Comparison of ENCODE assay signal across 9 mouse cellular contexts in genomic region chr10:120697275-120697856, GRCm38 (mm10).
DNase-seq lines count a peak whose midpoint lies in the region; ATAC-seq lines count a peak whose summit lies in the region.
"Had no signal": no experiment of that assay in that cellular context is flagged by ENCODE, and none has a peak within 500 bp of the region (broad histone marks: within the 10 kb centered on the region; RNA-seq: fewer than 3 reads in every experiment).

No protein-coding gene starts in this region.

- H3K9ac ChIP-seq in forebrain, embryonic 11.5 days (ENCODE audit: low read length), result no peak overlapping the region
- no peak overlapping the region for H3K9ac ChIP-seq in forebrain, embryonic 15.5 days (replicated peaks)
- H3K9ac ChIP-seq in midbrain, embryonic 11.5 days (ENCODE audit: low read length), result no peak overlapping the region
- no peak overlapping the region for H3K9ac ChIP-seq in midbrain, embryonic 15.5 days
- H3K9ac ChIP-seq in liver, embryonic 11.5 days (ENCODE audit: low read depth, low read length), result no peak overlapping the region

- H3K4me2 ChIP-seq in forebrain, embryonic 11.5 days (ENCODE audit: low read depth, low read length, severe bottlenecking), result peak overlapping the region; percentile 16; the same call in 1 of the 2 replicates
- H3K4me2 ChIP-seq in forebrain, embryonic 15.5 days (replicated peaks), result no peak overlapping the region
- peak overlapping the region; percentile 17; the same call in 1 of the 2 replicates for H3K4me2 ChIP-seq in midbrain, embryonic 11.5 days
- H3K4me2 ChIP-seq in midbrain, embryonic 15.5 days, result no peak overlapping the region
- peak overlapping the region; percentile 59 for H3K4me2 ChIP-seq in liver, embryonic 11.5 days

- H3K9me3 ChIP-seq in forebrain, embryonic 11.5 days (ENCODE audit: control insufficient read depth, low read length), result no peaks in the 10 kb centered on the region
- H3K9me3 ChIP-seq in forebrain, embryonic 15.5 days, result no peaks in the 10 kb centered on the region
- H3K9me3 ChIP-seq in midbrain, embryonic 11.5 days (ENCODE audit: control insufficient read depth, low read length), result no peaks in the 10 kb centered on the region
- no peaks in the 10 kb centered on the region for H3K9me3 ChIP-seq in midbrain, embryonic 15.5 days
- H3K9me3 ChIP-seq in liver, embryonic 11.5 days (ENCODE audit: control insufficient read depth, low read length), result no peaks in the 10 kb centered on the region

- 13% methylated on average over 16 of the region's 16 CpGs for WGBS in forebrain, embryonic 11.5 days
- WGBS in forebrain, embryonic 15.5 days, result 27% methylated on average over 16 of the region's 16 CpGs
- 13% methylated on average over 16 of the region's 16 CpGs for WGBS in midbrain, embryonic 11.5 days
- WGBS in midbrain, embryonic 15.5 days, result 20% methylated on average over 16 of the region's 16 CpGs
- WGBS in liver, embryonic 11.5 days, result 9% methylated on average over 16 of the region's 16 CpGs

- ATAC-seq in forebrain, embryonic 11.5 days (replicated peaks; ENCODE audit: low FRiP score), result no peak; the same call in 1 of the 2 replicates
- ATAC-seq in forebrain, embryonic 15.5 days (replicated peaks), result no peak
- 0 out of 2 replicates have a peak, but pooled peaks have one; percentile 9 for ATAC-seq in midbrain, embryonic 11.5 days (ENCODE audit: low FRiP score)
- ATAC-seq in midbrain, embryonic 15.5 days (replicated peaks), result no peak
- ATAC-seq in liver, embryonic 11.5 days (replicated peaks; ENCODE audit: low FRiP score), result peak; percentile 59; the same call in 1 of the 2 replicates

- no peak overlapping the region for H3K27ac ChIP-seq in forebrain, embryonic 11.5 days (ENCODE audit: low read depth, low read length)
- no peak overlapping the region for H3K27ac ChIP-seq in forebrain, embryonic 15.5 days (replicated peaks)
- no peak overlapping the region for H3K27ac ChIP-seq in midbrain, embryonic 11.5 days (ENCODE audit: low read depth, low read length)
- no peak overlapping the region for H3K27ac ChIP-seq in midbrain, embryonic 15.5 days
- no peak overlapping the region; the same call in 1 of the 2 replicates for H3K27ac ChIP-seq in liver, embryonic 11.5 days (ENCODE audit: low read depth, low read length)

- H3K4me1 ChIP-seq in forebrain, embryonic 11.5 days (replicated peaks; ENCODE audit: control insufficient read depth, insufficient read depth, low read length), result peaks cover 4% of the 10 kb centered on the region; the same call in 1 of the 2 replicates
- peaks cover 5% of the 10 kb centered on the region; the same call in 1 of the 2 replicates for H3K4me1 ChIP-seq in forebrain, embryonic 15.5 days
- 0 out of 2 replicates have a peak, but pooled peaks cover 3% of the 10 kb centered on the region for H3K4me1 ChIP-seq in midbrain, embryonic 11.5 days (ENCODE audit: control insufficient read depth, insufficient read depth, low read length)
- H3K4me1 ChIP-seq in midbrain, embryonic 15.5 days, result no peaks in the 10 kb centered on the region
- peaks cover 28% of the 10 kb centered on the region for H3K4me1 ChIP-seq in liver, embryonic 11.5 days (replicated peaks; ENCODE audit: control insufficient read depth, insufficient read depth, low read length)

- DNase-seq in forebrain, embryonic 11.5 days (ENCODE audit: low spot score), result no peak
- peak; percentile 90 for DNase-seq in midbrain, embryonic 11.5 days (ENCODE audit: low spot score, missing footprints)
- DNase-seq in liver, embryonic 11.5 days (ENCODE audit: low spot score), result no peak
- DNase-seq in thymus, postnatal 36 days, result peak; percentile 12 to 24
- no peak for DNase-seq in adrenal gland, postnatal 25 days
- no peak for DNase-seq in left cerebral cortex, adult 9 months (ENCODE audit: low spot score in 2 of 2)
- DNase-seq: left cerebral cortex, postnatal 4 days had no signal

- no peaks in the 10 kb centered on the region for H3K36me3 ChIP-seq in forebrain, embryonic 11.5 days (ENCODE audit: control insufficient read depth, insufficient read depth, low read length)
- H3K36me3 ChIP-seq in forebrain, embryonic 15.5 days, result no peaks in the 10 kb centered on the region
- no peaks in the 10 kb centered on the region for H3K36me3 ChIP-seq in midbrain, embryonic 11.5 days (ENCODE audit: control insufficient read depth, insufficient read depth, low read length)
- no peaks in the 10 kb centered on the region for H3K36me3 ChIP-seq in midbrain, embryonic 15.5 days (replicated peaks)
- no peaks in the 10 kb centered on the region for H3K36me3 ChIP-seq in liver, embryonic 11.5 days (ENCODE audit: control insufficient read depth, insufficient read depth, low read length)

- H3K4me3 ChIP-seq in forebrain, embryonic 11.5 days (ENCODE audit: low read depth, low read length), result no peak overlapping the region
- H3K4me3 ChIP-seq in forebrain, embryonic 15.5 days, result no peak overlapping the region
- H3K4me3 ChIP-seq in midbrain, embryonic 11.5 days (ENCODE audit: low read depth, low read length), result no peak overlapping the region
- no peak overlapping the region for H3K4me3 ChIP-seq in midbrain, embryonic 15.5 days
- no peak overlapping the region for H3K4me3 ChIP-seq in liver, embryonic 11.5 days (ENCODE audit: low read depth, low read length)

- H3K27me3 ChIP-seq in forebrain, embryonic 11.5 days (ENCODE audit: control insufficient read depth, insufficient read depth, low read length), result no peaks in the 10 kb centered on the region
- H3K27me3 ChIP-seq in forebrain, embryonic 15.5 days, result peaks cover 9% of the 10 kb centered on the region; the same call in 1 of the 2 replicates
- no peaks in the 10 kb centered on the region for H3K27me3 ChIP-seq in midbrain, embryonic 11.5 days (ENCODE audit: control insufficient read depth, insufficient read depth, low read length)
- H3K27me3 ChIP-seq in midbrain, embryonic 15.5 days (replicated peaks), result peaks cover 16% of the 10 kb centered on the region
- H3K27me3 ChIP-seq in liver, embryonic 11.5 days (replicated peaks; ENCODE audit: control insufficient read depth, insufficient read depth, low read length), result no peaks in the 10 kb centered on the region

Comparison
In these comparisons a context has a peak if more than half of its experiments do, and no peak if none do; other contexts are left out.
1. ATAC-seq: peak in midbrain, embryonic 11.5 days (single experiment) and liver, embryonic 11.5 days (single experiment); none in forebrain, embryonic 11.5 days (single experiment), forebrain, embryonic 15.5 days (single experiment) and midbrain, embryonic 15.5 days (single experiment).
2. H3K4me2 ChIP-seq: peak in forebrain, embryonic 11.5 days (single experiment), midbrain, embryonic 11.5 days (single experiment) and liver, embryonic 11.5 days (single experiment); none in forebrain, embryonic 15.5 days (single experiment) and midbrain, embryonic 15.5 days (single experiment).
3. DNase-seq: peak in midbrain, embryonic 11.5 days (single experiment) and thymus, postnatal 36 days (2 of 2); none in forebrain, embryonic 11.5 days (single experiment), liver, embryonic 11.5 days (single experiment), adrenal gland, postnatal 25 days (single experiment) and left cerebral cortex, adult 9 months (0 of 2).